Mouse (Mus musculus) stomach, postnatal 0 days (tissue): Measurements from ENCODE around the gene Hoxb9.

Experiments
- CTCF ChIP-seq: IDR thresholded peaks from 2 replicates; pipeline ENCODE4 v1.5.1; 2016; ENCODE audit warnings: antibody characterized with exemption, low read depth, mild to moderate bottlenecking, moderate library complexity
- EP300 ChIP-seq: optimal IDR thresholded peaks from 2 replicates; pipeline ENCODE3; 2016; ENCODE audit warnings: antibody characterized with exemption

- TF ChIP-seq CTCF (no peak), EP300 (no peak)
Observed at GRCm38 (mm10) chr11:96324965-96325364, 53.7 kb downstream of the Hoxb9 start.
